Mouse (Mus musculus): ENCODE results near the gene Sp7. TPM values are rescaled to one million over a fixed set of nuclear protein-coding genes. Genes with fewer than 3 reads are reported as not detected.
A peak's percentile ranks its signal among the peaks of the same experiment; 100 is the strongest.

Gene Sp7
- polyA plus RNA-seq, 1 experiment from 2014 or later: 1.8 TPM

- peak overlapping the region; percentile 86 for H3K27ac ChIP-seq
- no peak overlapping the region for H3K4me3 ChIP-seq
- WGBS: 92% methylated on average over 2 of the region's 2 CpGs
- H3K36me3 ChIP-seq: no peaks in the 10 kb centered on the region
- no peak for DNase-seq (ENCODE audit: low spot score)
- H3K27me3 ChIP-seq (ENCODE audit: low read depth, poor library complexity, severe bottlenecking): no peaks in the 10 kb centered on the region
- peaks cover 37% of the 10 kb centered on the region for H3K4me1 ChIP-seq
- no peaks in the 10 kb centered on the region for H3K9me3 ChIP-seq (replicated peaks)
These were observed 34.3 kb upstream of the Sp7 start for GRCm38 (mm10) chr15:102401278-102401677.

- 86% methylated on average over 10 of the region's 10 CpGs for WGBS
- H3K27me3 ChIP-seq (ENCODE audit: low read depth, poor library complexity, severe bottlenecking): no peaks in the 10 kb centered on the region
- H3K36me3 ChIP-seq: no peaks in the 10 kb centered on the region
- H3K27ac ChIP-seq: peak overlapping the region; percentile 86
- peaks cover 38% of the 10 kb centered on the region for H3K4me1 ChIP-seq
- peak overlapping the region; percentile 57; the same call in 1 of the 2 replicates for H3K4me3 ChIP-seq
- no peak for DNase-seq (ENCODE audit: low spot score)
- H3K9me3 ChIP-seq (replicated peaks): no peaks in the 10 kb centered on the region
These were observed 33.6 kb upstream of the Sp7 start for GRCm38 (mm10) chr15:102400476-102401045.

GRCm38 (mm10) chr15:102399229-102400221, 32.5 kb upstream of the Sp7 start:
- DNase-seq (ENCODE audit: low spot score): peak; percentile 89
- peak overlapping the region; percentile 57 for H3K4me3 ChIP-seq
- 3% methylated on average over 34 of the region's 34 CpGs for WGBS

GRCm38 (mm10) chr15:102398629-102399028, 31.6 kb upstream of the Sp7 start:
- peak overlapping the region; percentile 86 for H3K27ac ChIP-seq
- WGBS: 18% methylated on average over 5 of the region's 5 CpGs
- DNase-seq (ENCODE audit: low spot score): no peak

More at GRCm38 (mm10) chr15:102399229-102400221, 32.5 kb upstream of the Sp7 start:
- Histone ChIP-seq H3K9me3 (replicated peaks) (no peaks in the 10 kb centered on the region), H3K27ac (peak overlapping the region; percentile 86), H3K4me1 (peaks cover 40% of the 10 kb centered on the region), H3K36me3 (no peaks in the 10 kb centered on the region), H3K27me3 (ENCODE audit: low read depth, poor library complexity, severe bottlenecking) (no peaks in the 10 kb centered on the region)

GRCm38 (mm10) chr15:102395061-102395460, 28.1 kb upstream of the Sp7 start:
- H3K36me3 ChIP-seq: no peaks in the 10 kb centered on the region
- H3K9me3 ChIP-seq (replicated peaks): no peaks in the 10 kb centered on the region
- H3K4me3 ChIP-seq: peak overlapping the region; percentile 21
- no peaks in the 10 kb centered on the region for H3K27me3 ChIP-seq (ENCODE audit: low read depth, poor library complexity, severe bottlenecking)
- DNase-seq (ENCODE audit: low spot score): peak; percentile 50
- H3K27ac ChIP-seq: peak overlapping the region; percentile 71
- peaks cover 37% of the 10 kb centered on the region for H3K4me1 ChIP-seq
- 2% methylated on average over 3 of the region's 3 CpGs for WGBS

More at GRCm38 (mm10) chr15:102398629-102399028, 31.6 kb upstream of the Sp7 start:
- no peaks in the 10 kb centered on the region for H3K36me3 ChIP-seq
- peaks cover 42% of the 10 kb centered on the region for H3K4me1 ChIP-seq
- H3K9me3 ChIP-seq (replicated peaks): no peaks in the 10 kb centered on the region
- H3K27me3 ChIP-seq (ENCODE audit: low read depth, poor library complexity, severe bottlenecking): no peaks in the 10 kb centered on the region
- H3K4me3 ChIP-seq: peak overlapping the region; percentile 57

GRCm38 (mm10) chr15:102393584-102394014, 26.6 kb upstream of the Sp7 start:
- no peak overlapping the region for H3K4me3 ChIP-seq
- H3K9me3 ChIP-seq (replicated peaks): no peaks in the 10 kb centered on the region
- DNase-seq (ENCODE audit: low spot score): no peak
- H3K36me3 ChIP-seq: no peaks in the 10 kb centered on the region
- no peaks in the 10 kb centered on the region for H3K27me3 ChIP-seq (ENCODE audit: low read depth, poor library complexity, severe bottlenecking)
- H3K4me1 ChIP-seq: peaks cover 23% of the 10 kb centered on the region
- peak overlapping the region; percentile 25; the same call in 1 of the 2 replicates for H3K27ac ChIP-seq

GRCm38 (mm10) chr15:102392520-102392919, 25.5 kb upstream of the Sp7 start:
- no peaks in the 10 kb centered on the region for H3K9me3 ChIP-seq (replicated peaks)
- H3K27me3 ChIP-seq (ENCODE audit: low read depth, poor library complexity, severe bottlenecking): no peaks in the 10 kb centered on the region
- 58% methylated on average over 2 of the region's 2 CpGs for WGBS

DNA sequence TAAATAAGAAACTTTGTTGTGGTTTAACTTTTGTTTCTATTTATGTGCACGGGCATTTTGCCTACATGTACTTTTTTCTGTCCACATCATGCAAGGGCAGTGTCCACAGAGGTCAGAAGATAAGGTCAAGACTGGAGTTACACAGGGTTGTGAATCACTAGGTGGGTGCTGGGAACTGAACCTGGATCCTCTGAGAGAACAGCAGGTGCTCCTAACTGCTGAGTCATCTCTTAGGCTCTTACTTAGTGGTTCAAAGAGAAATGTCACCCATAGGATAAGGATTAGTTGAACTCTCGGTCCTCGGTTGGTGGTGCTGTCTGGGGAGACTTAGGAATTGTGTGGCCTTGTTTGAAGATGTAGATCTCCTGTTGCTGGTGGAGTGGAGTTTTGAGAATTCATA, 22.0 kb upstream of the Sp7 start:
- Histone ChIP-seq H3K9me3 (replicated peaks) (no peaks in the 10 kb centered on the region), H3K4me3 (no peak overlapping the region), H3K27ac (no peak overlapping the region), H3K36me3 (no peaks in the 10 kb centered on the region), H3K27me3 (ENCODE audit: low read depth, poor library complexity, severe bottlenecking) (no peaks in the 10 kb centered on the region), H3K4me1 (peaks cover 5% of the 10 kb centered on the region)
- no peak for DNase-seq (ENCODE audit: low spot score)
- 91% methylated on average over 3 of the region's 3 CpGs for WGBS

More at GRCm38 (mm10) chr15:102392520-102392919, 25.5 kb upstream of the Sp7 start:
- Histone ChIP-seq H3K27ac (no peak overlapping the region), H3K36me3 (no peaks in the 10 kb centered on the region), H3K4me1 (peaks cover 18% of the 10 kb centered on the region), H3K4me3 (no peak overlapping the region)
- no peak for DNase-seq (ENCODE audit: low spot score)

DNA sequence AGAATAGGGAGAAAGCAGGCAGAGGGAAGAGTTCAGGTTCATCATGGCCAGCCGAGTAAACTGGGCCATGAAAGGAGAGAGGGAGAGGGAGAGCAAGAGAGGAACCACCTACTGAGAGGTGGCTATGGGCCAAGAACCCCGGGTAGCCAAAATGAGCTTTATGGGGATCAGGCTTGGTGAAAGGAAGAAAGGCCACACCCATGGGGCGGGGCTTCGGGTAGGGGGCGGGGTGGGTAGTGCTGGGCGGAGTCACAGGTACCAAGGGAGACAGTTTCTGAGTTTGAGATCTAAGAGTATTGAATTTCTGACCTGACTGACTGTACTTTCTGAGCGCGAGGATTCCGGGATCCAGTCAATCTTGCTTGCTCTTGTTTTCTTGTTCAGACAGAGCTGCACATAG, 19.7 kb upstream of the Sp7 start:
- H3K36me3 ChIP-seq: no peaks in the 10 kb centered on the region
- H3K4me3 ChIP-seq: no peak overlapping the region
- H3K9me3 ChIP-seq (replicated peaks): no peaks in the 10 kb centered on the region
- H3K4me1 ChIP-seq: peaks cover 2% of the 10 kb centered on the region; the same call in 1 of the 2 replicates
- no peak for DNase-seq (ENCODE audit: low spot score)
- H3K27me3 ChIP-seq (ENCODE audit: low read depth, poor library complexity, severe bottlenecking): no peaks in the 10 kb centered on the region
- no peak overlapping the region for H3K27ac ChIP-seq
- WGBS: 50% methylated on average over 9 of the region's 9 CpGs

- Histone ChIP-seq H3K4me3 (no peak overlapping the region), H3K9me3 (replicated peaks) (no peaks in the 10 kb centered on the region), H3K36me3 (no peaks in the 10 kb centered on the region), H3K4me1 (peaks cover 6% of the 10 kb centered on the region), H3K27me3 (ENCODE audit: low read depth, poor library complexity, severe bottlenecking) (no peaks in the 10 kb centered on the region), H3K27ac (no peak overlapping the region)
- no peak for DNase-seq (ENCODE audit: low spot score)
- WGBS: 86% methylated on average over 6 of the region's 6 CpGs
These were observed 16.7 kb upstream of the Sp7 start for GRCm38 (mm10) chr15:102383671-102384070.

DNA sequence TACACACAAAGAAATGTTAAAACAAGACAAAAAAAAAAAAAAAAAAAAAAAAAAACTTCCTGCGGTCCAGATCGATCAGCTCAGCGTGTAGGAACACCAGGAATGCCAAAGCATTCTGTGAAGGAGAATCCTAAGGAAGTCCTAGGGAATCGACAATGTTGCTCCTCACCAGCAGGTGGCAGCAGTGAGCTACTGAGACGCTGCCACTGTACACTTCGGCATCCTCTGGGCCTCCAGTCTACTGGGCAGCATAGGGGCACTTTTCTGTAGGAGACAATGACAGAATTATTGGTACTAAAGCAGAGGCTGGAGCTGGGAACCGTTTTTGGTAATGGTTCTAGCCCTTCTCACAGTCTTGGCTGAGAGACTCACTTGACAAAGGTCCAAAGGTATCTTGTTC, 14.6 kb upstream of the Sp7 start:
- Histone ChIP-seq H3K4me1 (peaks cover 26% of the 10 kb centered on the region), H3K9me3 (replicated peaks) (no peaks in the 10 kb centered on the region), H3K27me3 (ENCODE audit: low read depth, poor library complexity, severe bottlenecking) (no peaks in the 10 kb centered on the region), H3K36me3 (no peaks in the 10 kb centered on the region), H3K27ac (0 out of 2 replicates have a peak overlapping the region, but pooled peaks have one; percentile 2), H3K4me3 (no peak overlapping the region)
- DNase-seq (ENCODE audit: low spot score): peak; percentile 96
- 5% methylated on average over 7 of the region's 7 CpGs for WGBS

- H3K36me3 ChIP-seq: no peaks in the 10 kb centered on the region
- H3K27ac ChIP-seq: peak overlapping the region; percentile 91
- H3K9me3 ChIP-seq (replicated peaks): no peaks in the 10 kb centered on the region
- H3K4me1 ChIP-seq: peaks cover 43% of the 10 kb centered on the region
- no peaks in the 10 kb centered on the region for H3K27me3 ChIP-seq (ENCODE audit: low read depth, poor library complexity, severe bottlenecking)
- WGBS: 3% methylated on average over 10 of the region's 10 CpGs
- peak; percentile 73 for DNase-seq (ENCODE audit: low spot score)
- H3K4me3 ChIP-seq: peak overlapping the region; percentile 63
These were observed 10.9 kb upstream of the Sp7 start for GRCm38 (mm10) chr15:102377810-102378262.

DNA sequence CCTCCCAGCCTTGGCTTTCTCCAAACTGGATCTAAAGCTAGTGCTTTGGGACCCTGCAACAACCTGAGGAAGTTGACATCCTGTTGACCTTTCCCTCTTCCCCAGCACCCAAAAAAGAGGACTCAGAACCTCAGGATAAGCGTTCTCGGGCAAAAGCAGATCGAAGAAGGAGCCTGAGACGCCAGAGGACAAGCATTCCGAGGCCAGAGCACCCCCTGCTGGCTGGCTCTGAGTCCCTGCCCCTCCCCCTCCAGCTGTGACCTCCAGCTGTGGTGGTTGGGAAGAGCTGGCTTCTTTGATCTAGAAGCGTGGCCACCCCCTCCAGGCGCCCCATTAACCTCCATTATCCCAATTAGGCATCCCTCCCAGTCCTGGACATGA, 10.2 kb upstream of the Sp7 start:
- peak; percentile 93 for DNase-seq (ENCODE audit: low spot score)
- Histone ChIP-seq H3K27ac (peak overlapping the region; percentile 91), H3K9me3 (replicated peaks) (no peaks in the 10 kb centered on the region), H3K36me3 (no peaks in the 10 kb centered on the region), H3K27me3 (ENCODE audit: low read depth, poor library complexity, severe bottlenecking) (0 out of 2 replicates have a peak, but pooled peaks cover under 1% of the 10 kb centered on the region), H3K4me1 (peaks cover 43% of the 10 kb centered on the region), H3K4me3 (peak overlapping the region; percentile 63)
- 1% methylated on average over 7 of the region's 7 CpGs for WGBS

All from limb, embryonic 10.5 days (tissue).